Mouse (Mus musculus) heart, postnatal 36 days (tissue): ENCODE measurements around the gene Krt79. TPM values are rescaled to one million over a fixed set of nuclear protein-coding genes. Genes with fewer than 3 reads are reported as not detected.

Experiments
- DNase-seq, 2 experiments: peaks; one replicate each; pipeline ENCODE4 v3.0.0; 2021 to 2022
- intact Hi-C: fragments of 180-260 bp; cut with DNase I; formaldehyde crosslinking; loops from one replicate; pipeline ENCODE4 v1.15.1; 2025
- total RNA-seq, 2 experiments: library from RNA; stranded (reverse); gene quantifications; 2 replicates each; pipeline ENCODE4 v1.2.3; 2021

Krt79 gene
- total RNA-seq = not detected

- intact Hi-C loops = no loop called here
- DNase-seq = no peak
Measured at GRCm38 (mm10) chr15:101940274-101940829, at the start of gene Krt79. Gene Krt79 (minus strand): TSS chr15:101940324.

GRCm38 (mm10) chr15:101988714-101989113, 48.6 kb upstream of the Krt79 start:
- intact Hi-C loops = loop anchor here (1.0 to 5.0 kb wide), 3 partner anchors 77 to 234 kb away; no protein-coding TSS in a partner anchor

GRCm38 (mm10) chr15:101988119-101988518, 48.0 kb upstream of the Krt79 start:
- intact Hi-C loops = loop anchor here (1.0 to 5.0 kb wide), 3 partner anchors 77 to 234 kb away; no protein-coding TSS in a partner anchor
- DNase-seq = peak; percentile 87 to 93

More at GRCm38 (mm10) chr15:101988714-101989113, 48.6 kb upstream of the Krt79 start:
- DNase-seq = no peak

GRCm38 (mm10) chr15:101984746-101985145, 44.6 kb upstream of the Krt79 start:
- intact Hi-C loops = loop anchor here (1.0 to 5.0 kb wide), 7 partner anchors 163 to 742 kb away; no protein-coding TSS in a partner anchor
- no peak for DNase-seq

- peak; percentile 91 to 93 for DNase-seq
- intact Hi-C loops = loop anchor here (1.0 to 5.0 kb wide), 5 partner anchors 212 to 742 kb away; no protein-coding TSS in a partner anchor
Measured at GRCm38 (mm10) chr15:101983949-101984601, 44.0 kb upstream of the Krt79 start.

- no peak for DNase-seq
- intact Hi-C loops = loop anchor here (5.0 kb wide), 1 partner anchor 741 kb away; no protein-coding TSS in a partner anchor
Measured at GRCm38 (mm10) chr15:101983315-101983948, 43.3 kb upstream of the Krt79 start.

GRCm38 (mm10) chr15:101980849-101981248, 40.7 kb upstream of the Krt79 start:
- no peak for DNase-seq
- intact Hi-C loops = loop anchor here (5.0 kb wide), 1 partner anchor 739 kb away; no protein-coding TSS in a partner anchor

- peak; percentile 92 to 93 for DNase-seq
- intact Hi-C loops = no loop called here
Measured at GRCm38 (mm10) chr15:101977043-101977726, 37.1 kb upstream of the Krt79 start.

- DNase-seq = peak in 1 of 2 experiments; percentile 26
- intact Hi-C loops = no loop called here
Measured at GRCm38 (mm10) chr15:101976641-101977040, 36.5 kb upstream of the Krt79 start.

- peak; percentile 54 to 56 for DNase-seq
- intact Hi-C loops = no loop called here
Measured at GRCm38 (mm10) chr15:101976023-101976422, 35.9 kb upstream of the Krt79 start.

- intact Hi-C loops = loop anchor here (2.0 to 5.0 kb wide), 2 partner anchors 72 to 645 kb away; no protein-coding TSS in a partner anchor
- DNase-seq = peak in 1 of 2 experiments; percentile 41
Measured at GRCm38 (mm10) chr15:101974083-101974845, 34.1 kb upstream of the Krt79 start.

- DNase-seq = peak; percentile 97 to 99
- intact Hi-C loops = loop anchor here (1.0 to 5.0 kb wide), 5 partner anchors 71 to 645 kb away; no protein-coding TSS in a partner anchor
Measured at GRCm38 (mm10) chr15:101973414-101974077, 33.4 kb upstream of the Krt79 start.

GRCm38 (mm10) chr15:101970536-101970935, 30.4 kb upstream of the Krt79 start:
- intact Hi-C loops = loop anchor here (5.0 kb wide), 1 partner anchor 68 kb away; no protein-coding TSS in a partner anchor

GRCm38 (mm10) chr15:101966808-101967207, 26.7 kb upstream of the Krt79 start:
- peak; percentile 17 to 18 for DNase-seq
- intact Hi-C loops = no loop called here

More at GRCm38 (mm10) chr15:101970536-101970935, 30.4 kb upstream of the Krt79 start:
- peak; percentile 46 to 56 for DNase-seq

- no peak for DNase-seq
- intact Hi-C loops = no loop called here
Measured at GRCm38 (mm10) chr15:101958891-101959290, 18.8 kb upstream of the Krt79 start.

- intact Hi-C loops = no loop called here
- no peak for DNase-seq
Measured at GRCm38 (mm10) chr15:101954187-101954586, 14.1 kb upstream of the Krt79 start, which contains the start of gene Krt78. Gene Krt78 (minus strand): TSS chr15:101954287.

- intact Hi-C loops = no loop called here
- DNase-seq = no peak
Measured at GRCm38 (mm10) chr15:101952733-101953474, 12.8 kb upstream of the Krt79 start.

- intact Hi-C loops = no loop called here
- DNase-seq = no peak
Measured at GRCm38 (mm10) chr15:101945430-101945829, 5.3 kb upstream of the Krt79 start.
